Mouse (Mus musculus): ENCODE data around the gene Syngr1. TPM values are rescaled to one million over a fixed set of nuclear protein-coding genes. Genes with fewer than 3 reads are reported as not detected.

The Syngr1 gene
- polyA plus RNA-seq, 1 experiment from 2014 or later, result 8.1 TPM

- no peak overlapping the region for H3K9ac ChIP-seq
- no peak overlapping the region for H3K27ac ChIP-seq
- H3K4me1 ChIP-seq, result peaks cover 6% of the 10 kb centered on the region
- no peaks in the 10 kb centered on the region for H3K9me3 ChIP-seq
- no peaks in the 10 kb centered on the region for H3K27me3 ChIP-seq
- no peak overlapping the region for H3K4me3 ChIP-seq
- no peak overlapping the region for H3K4me2 ChIP-seq (replicated peaks)
- H3K36me3 ChIP-seq, result peaks cover 25% of the 10 kb centered on the region
- 53% methylated on average over 5 of the region's 5 CpGs for WGBS
- no peak for ATAC-seq (ENCODE audit: insufficient number of reproducible peaks, insufficient read depth, low FRiP score, low TSS enrichment)
Observed at GRCm38 (mm10) chr15:80165396-80165795, 74.3 kb downstream of the Syngr1 start.

Small RNA genes lying within 50 kb of the gene (microRNA-seq; reads per million reads assigned to microRNA genes)
- 30.8 reads per million, percentile 39 among the genes with 10 or more reads in this experiment for gene Snord43

Other genes starting within 250 kb of the Syngr1 start
- gene Apobec3, start 199.7 kb upstream of the Syngr1 start, polyA plus RNA-seq (2016; fragmentation: Nextera tagmentation; extraction: Ambion mirVana), result 8.4 and 10.0 TPM in 2 replicates
- 1.9 and 3.2 TPM in 2 replicates for gene Cbx7, start 120.2 kb upstream of the Syngr1 start, polyA plus RNA-seq (2016; fragmentation: Nextera tagmentation; extraction: Ambion mirVana)
- gene Pdgfb, start 76.4 kb upstream of the Syngr1 start, polyA plus RNA-seq (2016; fragmentation: Nextera tagmentation; extraction: Ambion mirVana), result 3.2 and 3.4 TPM in 2 replicates
- gene Rpl3, start 534 bp downstream of the Syngr1 start, polyA plus RNA-seq (2016; fragmentation: Nextera tagmentation; extraction: Ambion mirVana), result 944 and 1,004 TPM in 2 replicates
- 47.5 and 48.5 TPM in 2 replicates for gene Tab1, start 41.8 kb downstream of the Syngr1 start, polyA plus RNA-seq (2016; fragmentation: Nextera tagmentation; extraction: Ambion mirVana)
- gene Mgat3, start 82.4 kb downstream of the Syngr1 start, polyA plus RNA-seq (2016; fragmentation: Nextera tagmentation; extraction: Ambion mirVana), result 10.5 and 11.7 TPM in 2 replicates
- 39.7 and 42.1 TPM in 2 replicates for gene Mief1, start 142.7 kb downstream of the Syngr1 start, polyA plus RNA-seq (2016; fragmentation: Nextera tagmentation; extraction: Ambion mirVana)
- gene AC140267.1, start 144.5 kb downstream of the Syngr1 start, polyA plus RNA-seq (2016; fragmentation: Nextera tagmentation; extraction: Ambion mirVana), result 1.6 TPM in 1 of 2 replicates, not detected in the other
- gene Atf4, start 163.8 kb downstream of the Syngr1 start, polyA plus RNA-seq (2016; fragmentation: Nextera tagmentation; extraction: Ambion mirVana), result 104 and 117 TPM in 2 replicates
- gene Rps19bp1, start 173.0 kb downstream of the Syngr1 start, polyA plus RNA-seq (2016; fragmentation: Nextera tagmentation; extraction: Ambion mirVana), result 65.3 and 65.9 TPM in 2 replicates
- 0.01 and 0.03 TPM in 2 replicates for gene Cacna1i, start 195.9 kb downstream of the Syngr1 start, polyA plus RNA-seq (2016; fragmentation: Nextera tagmentation; extraction: Ambion mirVana)